Mouse (Mus musculus): ENCODE results near the gene Treh.

DNA sequence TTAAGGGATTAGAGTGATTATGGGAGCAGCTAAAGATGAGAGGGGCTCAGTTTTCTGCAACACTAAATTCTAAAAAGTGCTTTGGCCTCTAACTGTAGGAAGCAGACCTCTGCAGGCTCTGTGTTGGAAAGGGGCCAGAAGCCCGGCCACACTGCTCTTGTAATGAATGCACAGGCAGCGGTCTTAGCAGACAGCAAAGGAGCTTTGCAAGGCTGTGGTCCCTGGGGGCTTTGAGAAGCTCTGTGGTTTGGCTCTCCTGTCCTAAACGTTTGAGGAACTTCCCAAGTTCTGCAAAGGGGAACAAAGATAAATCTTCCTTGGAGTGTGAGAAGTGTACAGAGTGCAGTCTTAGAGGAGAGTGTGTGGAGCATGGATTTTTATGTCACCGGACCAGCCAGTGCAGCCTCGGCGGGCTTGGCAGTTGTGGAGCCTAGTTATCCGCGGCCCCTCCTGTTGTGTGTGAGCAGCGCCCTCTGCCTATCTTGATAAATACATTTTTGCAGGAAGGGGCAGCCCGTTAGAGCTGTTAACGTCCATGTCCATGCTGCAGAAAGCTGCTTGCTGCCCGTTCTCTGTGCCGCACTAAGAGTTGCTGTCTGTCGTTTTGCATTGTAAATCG lies 35.4 kb upstream of the Treh start:
- TF ChIP-seq CTCF (IDR thresholded peaks at IDR 0.05; ENCODE audit: low read depth, low read length) (no peak), GATA1 (IDR thresholded peaks at IDR 0.05; ENCODE audit: borderline replicate concordance, low read length) (no peak), POLR2AphosphoS5 (IDR thresholded peaks at IDR 0.05; ENCODE audit: insufficient replicate concordance, low read depth, low read length) (no peak)

Data from G1E (cell line).